Mouse (Mus musculus): ENCODE data around the gene Laptm4a.

Gene Laptm4a

DNA sequence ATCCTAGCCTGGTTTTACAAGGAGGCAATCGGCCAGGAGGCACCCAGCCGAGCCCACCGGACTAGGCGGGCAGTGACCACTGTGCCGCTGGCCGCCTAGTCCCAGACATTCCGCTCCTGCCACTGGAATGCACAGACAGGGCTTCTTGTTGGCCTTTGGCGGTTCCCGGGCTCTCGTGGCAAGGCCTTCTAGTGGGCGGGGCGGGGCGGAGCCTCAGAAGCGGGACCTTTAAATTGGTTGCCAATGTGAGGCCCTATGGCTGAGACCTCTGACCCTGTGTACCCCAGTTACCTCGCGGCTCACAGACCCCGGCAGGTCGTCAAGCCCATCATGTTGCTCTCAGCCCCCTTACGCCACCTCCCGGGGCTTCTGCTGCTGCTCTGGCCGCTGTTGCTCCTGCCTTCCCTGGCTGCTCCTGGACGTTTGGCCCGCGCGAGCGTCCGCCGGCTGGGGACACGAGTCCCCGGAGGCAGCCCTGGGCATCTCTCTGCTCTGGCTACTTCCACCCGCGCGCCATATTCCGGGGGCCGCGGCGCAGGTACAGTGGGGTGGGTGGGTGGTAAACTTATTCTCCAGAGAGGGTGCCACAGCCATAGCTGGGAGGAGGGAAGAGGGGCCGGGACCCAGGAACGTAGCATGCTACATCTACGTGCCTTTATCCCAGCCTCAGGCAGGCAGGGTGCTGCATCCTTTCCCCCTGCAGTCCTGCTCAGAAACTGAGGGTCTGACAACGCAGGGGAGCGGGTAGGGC lies 26.4 kb downstream of the Laptm4a start, which contains the start of gene Matn3:
Gene Matn3, plus strand, starts transcription at position 216 of the 751 bp plus-strand sequence.
- in situ Hi-C loops (cut with MboI; ENCODE audit: low sequenced_read_pairs), result no loop called here

- in situ Hi-C loops (cut with MboI; ENCODE audit: low sequenced_read_pairs), result no loop called here
These were observed 31.7 kb downstream of the Laptm4a start for GRCm38 (mm10) chr12:8953136-8953535.

DNA sequence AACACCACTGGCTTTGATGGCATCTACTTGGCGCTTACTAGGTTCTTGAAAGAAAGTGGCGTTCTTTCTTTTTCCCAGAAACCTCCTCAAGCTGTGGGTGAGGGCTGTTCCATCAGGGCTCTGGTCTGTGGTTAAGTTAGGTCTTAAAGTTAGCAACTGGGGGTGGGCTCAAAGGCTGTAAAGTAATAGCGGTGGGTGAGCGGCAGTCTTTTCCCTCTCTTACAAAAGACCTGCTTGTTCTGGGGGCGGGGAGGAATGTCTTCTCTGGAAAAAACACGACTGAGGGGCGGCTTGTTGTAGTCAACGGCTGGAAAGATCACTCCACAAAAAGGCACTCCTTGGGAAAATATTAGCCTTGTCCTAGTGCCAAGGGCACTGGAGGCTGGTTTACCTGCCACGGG lies 32.7 kb downstream of the Laptm4a start:
- in situ Hi-C loops (cut with MboI; ENCODE audit: low sequenced_read_pairs), result no loop called here

DNA sequence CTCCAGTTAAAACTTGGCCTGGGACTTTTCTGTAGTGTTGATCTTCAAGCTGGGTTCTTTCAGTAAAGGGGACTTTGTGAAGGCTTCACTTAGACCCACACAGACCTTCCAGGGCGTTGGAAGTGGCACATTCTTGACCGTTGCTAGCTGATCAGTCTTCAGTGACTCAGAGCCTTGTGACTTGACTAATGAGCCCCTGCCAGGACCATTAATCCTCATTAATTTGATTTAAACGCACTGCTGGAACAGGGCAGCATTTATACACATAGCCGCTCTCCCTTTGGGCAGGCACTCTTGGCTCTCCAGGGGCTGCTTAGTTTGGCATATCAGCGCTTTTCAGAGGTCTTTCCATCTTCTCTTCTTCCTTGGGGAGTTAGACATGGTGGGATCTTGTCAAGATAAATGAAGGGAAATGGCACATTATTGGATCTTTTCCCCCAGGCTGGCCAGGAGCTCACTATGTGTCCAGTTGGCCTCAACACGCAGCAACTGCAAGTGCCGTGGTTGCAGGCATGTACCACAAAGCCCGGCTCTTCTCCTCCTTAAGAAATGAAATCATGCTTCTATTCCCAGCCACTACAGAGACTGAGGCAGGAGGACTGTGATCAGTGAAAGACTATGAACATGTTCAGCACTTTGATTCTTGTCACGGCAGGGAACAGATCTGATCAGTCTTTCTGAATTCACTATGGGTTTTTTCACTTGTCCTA lies 40.3 kb downstream of the Laptm4a start:
- in situ Hi-C loops (cut with MboI; ENCODE audit: low sequenced_read_pairs), result no loop called here

DNA sequence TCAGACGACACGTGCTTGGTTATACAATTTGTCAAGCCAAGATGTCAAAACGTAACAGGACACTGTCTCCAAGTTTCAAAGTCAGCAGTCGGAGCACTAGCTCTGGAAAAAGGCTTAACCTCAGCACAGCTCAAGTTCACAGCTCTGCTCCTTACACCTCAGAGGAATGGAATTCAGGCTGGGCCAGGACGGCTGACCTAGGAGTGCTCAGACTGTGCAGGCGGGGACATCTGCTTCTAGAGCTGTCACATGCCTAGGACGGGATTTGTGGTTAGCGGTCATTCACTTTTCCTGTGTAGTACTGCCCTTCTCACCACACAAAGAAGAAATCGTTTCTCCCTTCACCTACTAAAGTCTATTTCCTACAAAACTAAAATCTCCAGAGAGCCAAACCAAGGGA lies 48.4 kb downstream of the Laptm4a start:
- in situ Hi-C loops (cut with MboI; ENCODE audit: low sequenced_read_pairs), result no loop called here

GRCm38 (mm10) chr12:8973820-8974465 lies 52.5 kb downstream of the Laptm4a start, which contains the start of gene Wdr35:
Gene Wdr35, plus strand, starts transcription at chr12:8973892.
- in situ Hi-C loops (cut with MboI; ENCODE audit: low sequenced_read_pairs), result no loop called here

GRCm38 (mm10) chr12:8975076-8975475 lies 53.6 kb downstream of the Laptm4a start:
- in situ Hi-C loops (cut with MboI; ENCODE audit: low sequenced_read_pairs), result no loop called here
